Mouse (Mus musculus): ENCODE measurements around the gene Ssx2ip.

GRCm38 (mm10) chr3:146404311-146405201, at the start of gene Ssx2ip:
- TF ChIP-seq CTCF (IDR thresholded peaks at IDR 0.05): no peak
- no peak for TF ChIP-seq EP300 (IDR thresholded peaks at IDR 0.05)
